Mouse (Mus musculus) embryonic fibroblast, embryonic 13.5 days (primary cell): ENCODE data around the gene Il24.

Source experiments
- CTCF ChIP-seq: IDR thresholded peaks from 2 replicates; pipeline ENCODE4 v1.5.1; 2011; ENCODE audit warnings: mild to moderate bottlenecking, control low read depth, low read length, moderate library complexity, borderline replicate concordance; ENCODE audit not compliant: insufficient read depth
- POLR2A ChIP-seq: IDR thresholded peaks from 2 replicates; pipeline ENCODE4 v1.6.1; 2011; ENCODE audit warnings: low read depth, mild to moderate bottlenecking, control low read depth, low read length, moderate library complexity

DNA sequence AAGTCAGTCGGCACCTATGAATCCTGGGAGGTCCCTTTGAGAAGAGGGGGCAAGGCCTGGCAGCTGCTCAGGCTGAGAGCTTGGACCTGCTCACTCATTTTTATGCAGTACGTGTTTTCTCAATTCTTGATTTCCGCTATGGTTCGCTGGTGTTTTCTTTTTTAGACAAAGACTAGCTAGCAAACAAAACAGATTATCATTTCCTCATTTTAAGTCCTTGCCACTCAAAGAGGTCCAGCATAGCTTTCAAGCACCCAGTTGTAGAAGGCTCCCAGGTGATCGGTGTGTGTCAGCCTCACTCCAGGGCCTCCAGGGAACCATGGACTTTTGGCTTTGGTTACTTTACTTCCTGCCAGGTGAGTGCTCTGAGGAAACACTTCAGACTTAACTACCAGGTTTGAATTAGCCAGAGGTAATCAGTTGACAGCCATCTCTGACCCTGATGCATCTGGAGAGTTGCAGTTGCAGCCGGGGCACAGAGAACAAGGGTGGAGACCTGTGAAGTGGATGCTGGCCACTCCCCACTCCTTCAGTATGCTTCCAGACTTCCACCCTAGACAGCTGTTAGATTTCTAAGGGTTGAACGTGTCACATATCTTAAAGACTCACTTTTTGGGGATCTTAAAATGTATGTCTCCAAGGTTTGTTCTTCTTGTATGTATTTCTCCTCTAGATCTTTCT is 21.6 kb downstream of the Il24 start, which contains the start of gene Fcmr:
- TF ChIP-seq CTCF: no peak
- no peak for TF ChIP-seq POLR2A
